Mouse (Mus musculus): Measurements from ENCODE around the gene Inpp5b.

DNA sequence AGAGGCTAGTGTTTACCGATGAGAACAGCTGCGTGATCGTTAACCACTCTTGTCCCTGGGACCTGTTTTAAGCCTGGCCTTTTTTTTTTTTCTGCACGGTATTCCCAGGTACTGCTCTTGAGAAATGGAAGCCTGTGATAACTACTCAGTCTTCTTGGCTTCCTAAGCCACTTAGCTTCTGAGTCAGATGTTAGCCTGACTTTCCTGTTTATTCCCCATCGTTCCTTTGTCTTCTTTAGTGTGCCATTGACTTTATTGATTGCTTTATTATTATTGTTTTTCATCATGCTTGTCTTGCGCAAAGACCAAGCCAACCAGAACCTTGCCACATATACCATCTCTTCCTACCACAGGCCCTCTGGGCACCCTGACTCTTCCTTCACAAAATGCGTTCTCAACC, 68.4 kb downstream of the Inpp5b start:
- TF ChIP-seq CTCF (IDR thresholded peaks at IDR 0.05; ENCODE audit: borderline replicate concordance, extremely low read depth, insufficient read depth, insufficient read length) (no peak), POLR2A (IDR thresholded peaks at IDR 0.05; ENCODE audit: borderline replicate concordance, extremely low read depth, insufficient read depth, insufficient read length, poor library complexity, severe bottlenecking) (no peak)

All from brain, embryonic 14.5 days (tissue).